Mouse (Mus musculus): Measurements from ENCODE around the gene Gatd1. TPM values are rescaled to one million over a fixed set of nuclear protein-coding genes. Genes with fewer than 3 reads are reported as not detected.

Gene Gatd1
- polyA plus RNA-seq, 1 experiment, result 41.5 TPM

DNA sequence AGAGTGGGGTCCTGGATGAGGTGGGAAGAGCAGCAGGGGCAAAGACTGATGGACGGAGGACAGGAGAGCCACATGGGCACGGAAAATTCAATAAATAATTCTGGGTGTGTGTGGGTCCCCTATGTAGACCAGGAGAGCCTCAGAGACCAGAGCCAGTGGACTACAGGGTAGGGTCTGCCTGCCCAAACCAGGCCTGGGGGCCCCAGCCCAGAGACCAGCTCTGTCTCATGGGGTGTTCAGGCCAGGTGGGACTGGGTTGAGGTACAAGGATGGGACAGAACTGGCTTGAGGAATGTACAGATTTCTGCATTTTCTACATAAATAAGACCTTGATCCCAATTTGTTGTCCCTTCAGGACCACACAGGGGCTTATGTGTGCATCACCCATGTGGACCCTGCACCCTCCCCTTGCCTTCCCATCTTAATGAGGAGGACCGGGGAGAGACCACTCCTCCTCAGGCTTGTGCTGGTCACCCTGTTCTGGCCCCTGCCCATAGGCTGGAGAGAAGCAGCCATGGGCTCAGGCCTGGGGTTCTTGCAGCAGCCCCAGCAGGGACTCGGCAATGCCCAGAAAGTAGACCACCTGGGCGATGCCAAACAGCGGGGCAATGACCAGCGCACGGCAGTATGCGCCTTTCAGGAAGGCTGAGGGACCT lies 16.8 kb upstream of the Gatd1 start:
- Histone ChIP-seq H3K4me1 (ENCODE audit: control insufficient read depth, insufficient read depth, low read length) (0 out of 2 replicates have a peak, but pooled peaks cover 4% of the 10 kb centered on the region), H3K4me3 (ENCODE audit: insufficient read depth, low read length) (no peak overlapping the region), H3K27ac (ENCODE audit: insufficient read depth, low read length) (no peak overlapping the region)
- TF ChIP-seq POLR2A (IDR thresholded peaks at IDR 0.05; ENCODE audit: low read depth, low read length), result no peak
- TF ChIP-seq CTCF (IDR thresholded peaks at IDR 0.05; ENCODE audit: borderline replicate concordance, insufficient read depth, low read length), result no peak

DNA sequence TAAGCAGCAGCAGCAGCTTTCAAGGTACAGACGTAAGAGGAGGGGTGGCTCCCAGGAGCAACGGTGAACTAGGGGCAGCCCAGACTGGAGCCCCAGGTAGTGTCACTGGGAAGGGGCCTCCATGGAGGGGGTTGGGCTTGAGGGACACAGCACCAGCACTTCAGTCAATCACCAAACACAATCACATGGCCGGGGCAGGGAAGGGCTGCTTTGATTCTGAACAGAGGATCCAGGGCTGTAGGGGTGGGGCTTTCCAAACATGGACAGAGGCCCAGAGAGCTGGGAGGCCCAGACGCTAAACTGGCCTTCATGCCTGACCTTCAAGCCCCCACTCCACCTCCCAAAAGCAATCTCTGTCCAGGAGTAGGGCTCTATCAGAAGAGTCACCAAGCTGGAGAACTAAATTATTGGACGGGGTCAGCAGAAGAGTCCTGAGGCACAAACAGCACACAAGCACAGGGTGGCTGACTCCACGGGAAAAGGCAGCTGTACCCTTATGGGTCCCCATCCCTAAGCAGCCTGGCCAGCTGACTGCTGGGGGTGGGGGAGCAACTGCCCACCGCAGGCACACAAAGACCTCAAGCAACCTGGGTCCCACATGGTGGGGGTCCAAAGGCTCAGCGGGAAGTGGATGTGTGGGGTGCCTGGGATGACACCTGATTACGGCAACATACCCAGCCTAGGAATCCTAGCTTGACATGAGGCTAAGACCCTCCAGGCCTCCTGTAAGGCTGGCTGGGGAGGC lies 16.1 kb upstream of the Gatd1 start:
- Histone ChIP-seq H3K4me3 (ENCODE audit: insufficient read depth, low read length) (no peak overlapping the region), H3K4me1 (ENCODE audit: control insufficient read depth, insufficient read depth, low read length) (no peaks in the 10 kb centered on the region), H3K27ac (ENCODE audit: insufficient read depth, low read length) (no peak overlapping the region)
- TF ChIP-seq POLR2A (IDR thresholded peaks at IDR 0.05; ENCODE audit: low read depth, low read length) (no peak), CTCF (IDR thresholded peaks at IDR 0.05; ENCODE audit: borderline replicate concordance, insufficient read depth, low read length) (no peak)

DNA sequence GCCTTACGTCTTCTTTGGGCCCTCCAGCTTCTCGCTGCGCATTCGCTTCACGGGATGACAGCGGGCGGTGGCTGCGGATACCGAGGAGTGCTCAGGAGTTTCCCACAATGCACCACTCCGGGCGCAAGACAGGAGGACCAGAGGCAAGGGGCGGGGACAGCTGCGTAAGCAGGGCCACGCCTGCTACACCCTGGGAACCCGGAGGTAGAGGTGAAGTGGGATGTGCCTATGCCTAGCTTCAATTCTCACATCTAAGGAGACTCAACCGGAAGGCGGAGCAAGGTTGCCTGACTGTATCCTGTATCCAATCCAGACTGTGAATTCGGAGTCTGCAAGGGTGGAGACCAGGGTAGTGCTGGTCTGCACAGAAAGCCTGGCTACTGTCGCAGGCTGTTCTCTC lies 15.4 kb upstream of the Gatd1 start, which contains the start of gene Cend1:
Gene Cend1, minus strand, starts transcription at position 182 of the 400 bp plus-strand sequence.
- no peak within 1 kb of the TSS for H3K27ac ChIP-seq (ENCODE audit: insufficient read depth, low read length)
- no peaks in the 10 kb centered on the region for H3K4me1 ChIP-seq (ENCODE audit: control insufficient read depth, insufficient read depth, low read length)
- TF ChIP-seq POLR2A (IDR thresholded peaks at IDR 0.05; ENCODE audit: low read depth, low read length), result peak; percentile 42
- TF ChIP-seq CTCF (IDR thresholded peaks at IDR 0.05; ENCODE audit: borderline replicate concordance, insufficient read depth, low read length), result no peak
- peak within 1 kb of the TSS; percentile 11; the same call in 1 of the 2 replicates for H3K4me3 ChIP-seq (ENCODE audit: insufficient read depth, low read length)

DNA sequence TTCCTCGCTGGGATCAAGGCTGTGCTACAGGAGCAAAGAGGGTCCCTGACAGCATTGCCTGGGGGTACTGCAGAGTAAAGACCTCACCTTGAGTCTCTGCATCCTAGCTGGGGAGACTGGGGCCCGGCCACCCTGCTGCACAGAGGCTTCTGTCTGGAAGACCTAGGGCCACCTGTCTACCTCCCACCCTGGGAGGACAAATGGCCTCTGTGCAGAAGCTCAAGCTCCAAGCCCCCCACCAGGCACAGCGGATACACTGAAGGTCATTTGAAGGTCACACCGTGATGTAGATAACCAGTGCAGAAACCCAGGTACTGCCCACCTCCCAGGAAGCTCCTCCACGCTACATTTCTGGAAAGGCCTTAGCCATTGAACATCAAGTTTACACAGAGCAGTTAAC lies 14.8 kb upstream of the Gatd1 start:
- Histone ChIP-seq H3K4me1 (ENCODE audit: control insufficient read depth, insufficient read depth, low read length) (no peaks in the 10 kb centered on the region), H3K4me3 (ENCODE audit: insufficient read depth, low read length) (no peak overlapping the region), H3K27ac (ENCODE audit: insufficient read depth, low read length) (no peak overlapping the region)
- TF ChIP-seq POLR2A (IDR thresholded peaks at IDR 0.05; ENCODE audit: low read depth, low read length) (no peak), CTCF (IDR thresholded peaks at IDR 0.05; ENCODE audit: borderline replicate concordance, insufficient read depth, low read length) (no peak)

DNA sequence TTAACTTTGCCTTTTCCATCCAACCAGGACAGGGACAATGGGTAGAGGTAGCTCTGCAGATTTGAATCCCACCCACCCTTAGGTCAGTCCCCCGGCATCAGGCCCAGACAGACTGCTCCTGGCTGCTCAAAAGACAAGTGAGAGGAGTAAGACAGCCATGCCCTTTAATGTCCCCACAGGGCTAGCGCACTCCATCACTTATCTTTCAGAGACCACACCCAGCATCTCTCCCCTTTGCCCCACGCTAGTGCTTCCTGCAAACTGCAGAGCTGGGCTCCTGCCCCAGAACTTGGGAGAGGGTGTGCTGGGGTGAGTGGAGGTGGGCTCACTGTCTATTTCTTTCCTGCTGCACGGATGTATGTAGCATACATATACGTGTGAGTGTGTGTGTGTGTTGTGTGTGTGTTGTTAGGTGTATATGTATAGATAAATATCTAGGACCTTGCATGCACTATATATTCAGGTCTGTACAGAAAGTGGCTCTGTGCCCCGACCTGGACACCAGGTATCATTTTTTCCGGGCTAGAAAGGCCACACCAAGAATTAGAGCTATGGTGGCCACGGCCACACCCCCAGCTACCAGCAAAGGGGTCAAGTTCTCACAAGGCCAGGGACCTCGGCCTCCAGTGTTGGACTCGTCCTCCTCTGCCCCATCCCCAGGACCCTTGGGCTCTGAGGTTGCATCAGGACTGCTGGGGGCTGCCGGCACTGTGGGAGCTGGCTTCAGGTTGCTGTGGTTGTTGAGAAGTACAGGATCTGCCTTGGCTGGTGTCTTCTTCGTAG lies 13.2 kb upstream of the Gatd1 start:
- Histone ChIP-seq H3K4me3 (ENCODE audit: insufficient read depth, low read length) (no peak overlapping the region), H3K27ac (ENCODE audit: insufficient read depth, low read length) (no peak overlapping the region), H3K4me1 (ENCODE audit: control insufficient read depth, insufficient read depth, low read length) (no peaks in the 10 kb centered on the region)
- no peak for TF ChIP-seq POLR2A (IDR thresholded peaks at IDR 0.05; ENCODE audit: low read depth, low read length)
- no peak for TF ChIP-seq CTCF (IDR thresholded peaks at IDR 0.05; ENCODE audit: borderline replicate concordance, insufficient read depth, low read length)

DNA sequence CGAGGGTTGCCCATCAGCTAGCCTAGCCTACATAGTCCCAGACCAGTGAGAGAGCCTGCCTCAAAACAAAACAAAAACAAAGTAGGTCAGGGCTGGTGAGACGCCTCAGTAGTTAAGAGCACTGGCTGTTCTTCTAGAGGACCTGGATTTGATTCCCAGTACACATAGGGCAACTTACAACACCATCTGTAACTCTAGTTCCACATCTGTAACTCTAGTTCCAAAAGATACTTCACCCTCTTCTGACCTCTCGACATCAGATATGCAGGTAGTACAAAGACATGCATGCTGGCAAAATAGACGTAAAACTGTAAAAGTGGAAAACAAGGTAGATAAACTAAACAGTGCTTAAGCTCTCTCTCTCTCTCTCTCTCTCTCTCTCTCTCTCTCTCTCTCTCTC lies 9.9 kb upstream of the Gatd1 start:
- no peak overlapping the region for H3K27ac ChIP-seq (ENCODE audit: insufficient read depth, low read length)
- no peaks in the 10 kb centered on the region for H3K4me1 ChIP-seq (ENCODE audit: control insufficient read depth, insufficient read depth, low read length)
- H3K4me3 ChIP-seq (ENCODE audit: insufficient read depth, low read length), result no peak overlapping the region
- no peak for TF ChIP-seq POLR2A (IDR thresholded peaks at IDR 0.05; ENCODE audit: low read depth, low read length)
- no peak for TF ChIP-seq CTCF (IDR thresholded peaks at IDR 0.05; ENCODE audit: borderline replicate concordance, insufficient read depth, low read length)

DNA sequence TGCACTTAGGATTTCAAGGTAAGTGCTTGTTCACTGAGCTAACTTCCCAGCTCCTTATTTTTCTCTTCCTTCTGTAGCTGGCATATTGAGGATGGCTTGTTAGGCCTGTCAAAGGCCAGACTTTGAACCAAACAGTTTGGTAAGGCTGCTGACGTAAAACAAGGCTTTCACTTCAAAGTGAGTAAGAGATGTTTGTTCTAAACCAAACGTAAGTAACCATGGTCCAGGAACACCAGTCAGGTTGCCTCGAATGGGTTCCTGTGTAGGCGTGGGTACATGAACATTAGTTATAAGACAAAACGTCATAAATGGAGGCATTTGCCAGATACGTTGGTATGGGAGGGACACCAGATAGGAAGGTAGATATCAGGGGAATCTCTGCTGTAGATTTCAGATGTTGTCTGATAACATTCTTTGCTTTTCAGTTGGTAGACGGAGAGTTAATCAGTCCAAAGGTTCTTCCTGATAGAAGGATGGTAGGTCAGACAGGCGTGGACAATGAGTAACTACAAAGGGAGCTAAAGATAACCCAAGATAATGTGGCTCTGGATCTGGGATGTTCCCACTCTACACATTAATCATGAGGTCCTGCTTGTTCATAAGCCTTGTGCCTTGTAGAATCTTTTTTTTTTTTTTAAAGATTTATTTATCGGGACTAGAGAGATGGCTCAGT lies 6.2 kb upstream of the Gatd1 start:
- H3K4me1 ChIP-seq (ENCODE audit: control insufficient read depth, insufficient read depth, low read length), result 0 out of 2 replicates have a peak, but pooled peaks cover 5% of the 10 kb centered on the region
- no peak overlapping the region for H3K4me3 ChIP-seq (ENCODE audit: insufficient read depth, low read length)
- no peak overlapping the region for H3K27ac ChIP-seq (ENCODE audit: insufficient read depth, low read length)
- no peak for TF ChIP-seq POLR2A (IDR thresholded peaks at IDR 0.05; ENCODE audit: low read depth, low read length)

DNA sequence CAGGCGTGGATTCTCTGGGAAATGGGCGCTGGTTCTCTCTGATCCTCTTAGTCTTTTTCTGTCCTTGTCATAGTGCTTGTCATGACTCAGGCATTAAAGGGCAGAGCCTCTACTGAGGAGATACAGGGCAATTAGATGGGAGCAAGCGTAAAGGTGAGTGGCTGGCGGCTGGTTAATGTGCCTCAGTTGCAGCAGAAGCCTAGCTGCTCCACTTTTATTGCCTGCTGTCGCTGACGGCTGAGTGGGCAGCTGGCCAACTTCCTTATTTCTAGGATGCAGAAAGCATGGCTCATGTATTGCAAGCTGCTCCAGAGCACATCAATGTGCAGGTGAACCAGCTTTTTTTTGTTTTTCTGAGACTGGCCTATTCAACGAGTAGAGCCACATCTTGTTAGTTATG lies 5.0 kb upstream of the Gatd1 start:
- H3K4me1 ChIP-seq (ENCODE audit: control insufficient read depth, insufficient read depth, low read length), result 0 out of 2 replicates have a peak, but pooled peaks cover 5% of the 10 kb centered on the region
- TF ChIP-seq POLR2A (IDR thresholded peaks at IDR 0.05; ENCODE audit: low read depth, low read length), result no peak
- no peak for TF ChIP-seq CTCF (IDR thresholded peaks at IDR 0.05; ENCODE audit: borderline replicate concordance, insufficient read depth, low read length)
- H3K4me3 ChIP-seq (ENCODE audit: insufficient read depth, low read length), result no peak overlapping the region
- no peak overlapping the region for H3K27ac ChIP-seq (ENCODE audit: insufficient read depth, low read length)
